Mouse (Mus musculus) megakaryocyte, embryonic 14.5 days (primary cell): ENCODE results near the gene Fn1. TPM values are rescaled to one million over a fixed set of nuclear protein-coding genes. Genes with fewer than 3 reads are reported as not detected.
A peak's percentile ranks its signal among the peaks of the same experiment; 100 is the strongest.

Experiments used
- H3K27me3 ChIP-seq: replicated peaks from 2 replicates; pipeline ENCODE3; 2012; ENCODE audit warnings: inconsistent platforms
- H3K36me3 ChIP-seq: replicated peaks from 2 replicates; pipeline ENCODE3; 2012; ENCODE audit warnings: low read length, inconsistent platforms, mixed read lengths
- H3K4me1 ChIP-seq: 2 replicates; pipeline ENCODE4 v1.6.1; 2012; ENCODE audit warnings: inconsistent platforms
- H3K4me3 ChIP-seq: replicated peaks from 2 replicates; pipeline ENCODE3; 2012; ENCODE audit warnings: moderate library complexity, mild to moderate bottlenecking, inconsistent platforms
- H3K9me3 ChIP-seq: 2 replicates; pipeline ENCODE4 v1.6.1; 2012; ENCODE audit warnings: inconsistent platforms
- FLI1 ChIP-seq: IDR thresholded peaks from 2 replicates; pipeline ENCODE4 v1.6.1; 2012; ENCODE audit warnings: low read length, inconsistent platforms, mixed read lengths
- GATA1 ChIP-seq: IDR thresholded peaks from 3 replicates; pipeline ENCODE4 v1.6.1; 2012; ENCODE audit warnings: mixed read lengths, low read length, inconsistent platforms, borderline replicate concordance
- polyA plus RNA-seq: library from polyadenylated mRNA; stranded (reverse); fragments of >175 nt; gene quantifications from 2 replicates; pipeline ENCODE4 v1.2.3, GENCODE M21; 2012; ENCODE audit warnings: low replicate concordance; ENCODE audit not compliant: insufficient read depth

Fn1 gene
- polyA plus RNA-seq, 1 experiment: 5.3 TPM

DNA sequence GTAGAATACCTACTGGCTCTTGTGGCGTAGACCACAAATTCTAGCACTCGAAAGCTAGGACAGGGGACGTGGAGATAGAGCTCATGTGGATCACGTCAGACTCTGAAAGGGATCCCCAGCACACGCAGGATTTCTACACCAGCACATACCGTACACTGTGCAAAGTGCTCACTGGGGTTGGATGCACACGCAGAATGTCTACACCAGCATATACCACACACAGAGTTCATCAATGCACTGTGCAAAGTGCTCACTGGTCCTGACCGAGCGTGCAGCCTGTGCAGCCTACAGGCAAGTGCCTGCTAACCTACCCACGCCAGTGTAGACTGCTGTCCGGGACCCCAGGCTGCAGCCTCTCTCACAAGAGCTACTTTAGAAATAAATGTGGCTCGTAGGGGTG lies 72.6 kb downstream of the Fn1 start:
- Histone ChIP-seq H3K4me3 (peak overlapping the region; percentile 47), H3K4me1 (peaks cover 11% of the 10 kb centered on the region), H3K9me3 (no peaks in the 10 kb centered on the region), H3K27me3 (no peaks in the 10 kb centered on the region), H3K36me3 (peaks cover 66% of the 10 kb centered on the region)
- TF ChIP-seq FLI1 (no peak), GATA1 (no peak)

DNA sequence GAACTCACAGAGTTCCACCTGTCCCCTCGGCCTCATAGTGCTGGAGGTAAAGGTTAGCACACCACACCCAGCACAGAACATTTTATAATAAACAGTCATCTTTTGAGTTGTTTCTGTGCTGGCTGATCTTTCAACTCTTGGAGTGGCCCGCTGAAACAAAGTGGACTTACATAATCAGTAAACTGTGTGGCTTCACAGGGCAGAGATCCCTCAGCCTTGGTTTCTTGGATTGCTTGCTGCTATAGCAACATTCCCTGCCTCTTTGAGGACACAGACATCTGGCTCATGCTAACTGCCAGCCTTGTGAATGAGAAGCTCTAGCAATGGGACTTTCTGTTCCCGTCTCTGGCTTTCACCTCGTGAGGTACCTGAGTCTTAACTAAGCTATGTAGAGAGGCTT lies 73.5 kb downstream of the Fn1 start:
- peaks cover 11% of the 10 kb centered on the region for H3K4me1 ChIP-seq
- peaks cover 74% of the 10 kb centered on the region for H3K36me3 ChIP-seq
- no peak for TF ChIP-seq GATA1
- no peak for TF ChIP-seq FLI1
- no peaks in the 10 kb centered on the region for H3K27me3 ChIP-seq
- no peaks in the 10 kb centered on the region for H3K9me3 ChIP-seq
- no peak overlapping the region for H3K4me3 ChIP-seq

DNA sequence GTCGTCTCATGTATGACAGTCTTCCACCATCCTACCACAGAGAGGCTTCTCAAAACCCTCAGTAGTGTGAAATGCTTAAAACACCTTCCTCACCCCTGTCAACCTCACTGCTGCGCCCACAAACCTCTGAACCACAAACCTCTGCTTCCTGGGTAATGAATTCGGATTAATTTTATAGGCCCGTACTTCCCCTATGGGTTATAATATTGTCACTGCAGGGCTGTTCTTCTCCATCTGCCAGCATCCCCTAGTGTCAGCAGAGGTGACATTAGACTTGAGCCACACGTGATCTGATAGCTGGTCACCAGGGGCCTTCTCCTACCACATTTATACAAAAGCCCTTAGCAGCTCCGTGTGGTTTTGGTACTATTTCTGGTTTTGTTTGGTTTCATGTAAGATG lies 76.2 kb downstream of the Fn1 start:
- no peaks in the 10 kb centered on the region for H3K9me3 ChIP-seq
- no peak overlapping the region for H3K4me3 ChIP-seq
- TF ChIP-seq FLI1: no peak
- no peak for TF ChIP-seq GATA1
- peaks cover 96% of the 10 kb centered on the region for H3K36me3 ChIP-seq
- no peaks in the 10 kb centered on the region for H3K27me3 ChIP-seq
- H3K4me1 ChIP-seq: peaks cover 11% of the 10 kb centered on the region

DNA sequence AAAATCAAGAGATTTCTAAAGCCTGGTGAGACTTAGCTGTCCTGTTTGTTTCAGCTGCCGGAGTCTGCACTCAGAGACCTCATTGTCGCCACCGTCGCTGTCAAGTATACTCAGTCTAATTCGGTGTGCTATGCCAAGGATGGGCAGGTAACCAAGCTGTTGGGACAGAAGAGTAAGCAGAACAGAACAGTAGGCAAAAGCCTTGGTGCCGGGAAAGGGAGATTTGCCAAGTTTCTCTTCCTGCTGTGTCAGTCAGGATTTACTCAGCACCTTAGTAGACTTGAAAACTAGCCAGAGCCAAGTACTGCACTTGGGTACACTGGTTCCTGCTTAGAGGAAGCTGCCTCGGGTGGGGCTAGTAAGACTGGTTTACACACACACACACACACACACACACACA lies 77.0 kb downstream of the Fn1 start:
- TF ChIP-seq FLI1 (no peak), GATA1 (no peak)
- H3K27me3 ChIP-seq: no peaks in the 10 kb centered on the region
- peaks cover 11% of the 10 kb centered on the region for H3K4me1 ChIP-seq
- H3K4me3 ChIP-seq: no peak overlapping the region
- no peaks in the 10 kb centered on the region for H3K9me3 ChIP-seq
- peaks cover 98% of the 10 kb centered on the region for H3K36me3 ChIP-seq

DNA sequence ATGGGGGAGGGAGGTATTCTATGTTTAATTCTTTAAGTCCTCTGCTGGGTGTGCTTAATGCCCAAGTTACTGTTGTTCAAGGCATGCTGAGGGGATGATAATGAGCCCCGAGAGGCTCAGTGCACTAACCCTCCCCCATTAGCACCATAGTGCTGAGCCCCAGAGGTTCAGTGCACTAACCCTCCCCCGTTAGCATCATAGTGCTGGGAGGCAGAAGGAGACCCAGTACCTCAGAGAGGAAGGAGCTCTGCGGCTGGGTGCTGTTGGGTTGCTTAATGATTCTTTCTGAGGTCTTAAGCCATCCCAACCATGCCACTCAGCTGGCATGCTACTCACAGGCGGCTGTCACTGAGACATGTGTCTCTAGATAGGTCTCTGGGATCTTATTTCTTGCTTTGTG lies 82.9 kb downstream of the Fn1 start:
- Histone ChIP-seq H3K4me1 (peaks cover 32% of the 10 kb centered on the region), H3K27me3 (no peaks in the 10 kb centered on the region), H3K4me3 (no peak overlapping the region), H3K36me3 (peaks cover 97% of the 10 kb centered on the region), H3K9me3 (peaks cover 6% of the 10 kb centered on the region; the same call in 1 of the 2 replicates)
- TF ChIP-seq GATA1 (no peak), FLI1 (no peak)

DNA sequence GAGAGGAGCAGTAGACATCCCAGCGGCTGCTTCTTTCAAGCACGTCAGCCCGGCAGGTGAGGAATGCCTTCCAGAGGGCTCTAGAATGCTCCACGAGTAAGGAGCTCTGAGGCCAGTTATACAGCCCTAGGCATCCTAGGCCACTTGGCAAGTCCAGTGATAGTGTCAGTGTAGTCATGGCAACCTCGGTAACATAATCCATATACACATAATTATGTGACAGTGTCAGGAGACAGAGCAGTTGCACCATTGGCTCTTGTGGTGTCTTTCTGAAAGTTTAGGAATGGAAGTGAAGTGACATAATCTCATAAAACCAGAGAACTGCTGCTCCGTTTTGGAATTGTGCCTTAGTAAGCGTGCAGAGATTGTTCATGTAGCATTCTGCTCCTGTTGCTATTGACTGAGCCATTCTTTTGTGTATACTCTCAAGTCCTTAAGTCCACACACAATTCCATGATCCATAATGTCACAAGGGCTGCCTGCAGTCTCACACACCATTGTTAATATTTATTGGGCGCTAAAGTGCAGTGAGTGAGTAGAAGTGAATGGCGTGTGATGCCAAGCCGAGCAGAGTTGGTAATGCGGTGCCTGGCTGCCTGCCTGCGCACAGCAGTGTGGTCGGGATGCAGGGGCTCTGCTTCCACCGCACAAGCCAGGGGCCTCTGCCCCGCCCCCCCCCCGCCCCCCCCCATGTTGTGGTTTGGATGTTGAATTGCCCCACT lies 85.0 kb downstream of the Fn1 start:
- Histone ChIP-seq H3K4me1 (peaks cover 34% of the 10 kb centered on the region), H3K36me3 (peaks cover 98% of the 10 kb centered on the region), H3K9me3 (peaks cover 11% of the 10 kb centered on the region; the same call in 1 of the 2 replicates), H3K4me3 (no peak overlapping the region), H3K27me3 (no peaks in the 10 kb centered on the region)
- TF ChIP-seq FLI1: no peak
- no peak for TF ChIP-seq GATA1

DNA sequence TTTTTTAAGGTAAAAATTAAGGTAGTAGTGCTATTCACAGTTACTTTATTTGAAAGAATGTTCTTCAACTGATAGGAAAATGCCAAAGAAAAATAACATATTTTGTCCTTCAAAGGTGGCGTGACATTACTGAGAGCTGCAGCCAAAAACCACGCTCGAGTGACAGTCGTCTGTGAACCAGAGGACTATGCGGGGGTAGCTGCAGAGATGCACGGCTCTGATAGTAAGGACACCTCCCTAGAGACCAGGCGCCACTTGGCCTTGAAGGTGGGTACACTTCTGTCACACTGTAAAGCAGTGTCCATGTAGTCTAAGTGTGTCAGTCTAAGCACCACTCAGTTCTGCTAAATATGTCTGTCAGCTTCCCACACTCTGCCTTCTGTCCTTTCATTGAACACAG lies 88.7 kb downstream of the Fn1 start:
- Histone ChIP-seq H3K27me3 (no peaks in the 10 kb centered on the region), H3K9me3 (peaks cover 11% of the 10 kb centered on the region; the same call in 1 of the 2 replicates), H3K4me3 (no peak overlapping the region), H3K36me3 (peaks cover 99% of the 10 kb centered on the region), H3K4me1 (peaks cover 54% of the 10 kb centered on the region)
- TF ChIP-seq FLI1 (no peak), GATA1 (no peak)

DNA sequence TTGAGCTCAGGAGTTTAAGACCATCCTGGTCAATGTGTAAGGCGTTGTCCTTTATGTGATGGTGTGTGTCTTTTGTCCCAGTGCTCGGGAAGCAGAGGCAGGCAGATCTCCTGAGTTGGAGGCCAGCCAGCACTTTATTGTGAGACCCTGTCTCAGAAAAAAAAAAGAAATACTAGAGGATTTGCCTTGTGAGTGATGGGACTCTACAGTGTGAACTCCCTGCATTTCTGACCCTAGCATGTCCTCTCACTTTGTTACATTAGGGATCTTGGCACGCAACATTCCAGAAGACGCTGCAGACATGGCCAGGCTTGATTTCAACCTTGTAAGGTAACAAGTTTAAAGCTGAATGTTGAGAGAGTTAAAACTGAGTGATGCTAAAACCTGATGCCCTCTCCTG lies 92.4 kb downstream of the Fn1 start:
- TF ChIP-seq FLI1: no peak
- no peak for TF ChIP-seq GATA1
- Histone ChIP-seq H3K4me3 (no peak overlapping the region), H3K9me3 (peaks cover 9% of the 10 kb centered on the region; the same call in 1 of the 2 replicates), H3K4me1 (peaks cover 48% of the 10 kb centered on the region), H3K27me3 (no peaks in the 10 kb centered on the region), H3K36me3 (peaks cover 75% of the 10 kb centered on the region)

DNA sequence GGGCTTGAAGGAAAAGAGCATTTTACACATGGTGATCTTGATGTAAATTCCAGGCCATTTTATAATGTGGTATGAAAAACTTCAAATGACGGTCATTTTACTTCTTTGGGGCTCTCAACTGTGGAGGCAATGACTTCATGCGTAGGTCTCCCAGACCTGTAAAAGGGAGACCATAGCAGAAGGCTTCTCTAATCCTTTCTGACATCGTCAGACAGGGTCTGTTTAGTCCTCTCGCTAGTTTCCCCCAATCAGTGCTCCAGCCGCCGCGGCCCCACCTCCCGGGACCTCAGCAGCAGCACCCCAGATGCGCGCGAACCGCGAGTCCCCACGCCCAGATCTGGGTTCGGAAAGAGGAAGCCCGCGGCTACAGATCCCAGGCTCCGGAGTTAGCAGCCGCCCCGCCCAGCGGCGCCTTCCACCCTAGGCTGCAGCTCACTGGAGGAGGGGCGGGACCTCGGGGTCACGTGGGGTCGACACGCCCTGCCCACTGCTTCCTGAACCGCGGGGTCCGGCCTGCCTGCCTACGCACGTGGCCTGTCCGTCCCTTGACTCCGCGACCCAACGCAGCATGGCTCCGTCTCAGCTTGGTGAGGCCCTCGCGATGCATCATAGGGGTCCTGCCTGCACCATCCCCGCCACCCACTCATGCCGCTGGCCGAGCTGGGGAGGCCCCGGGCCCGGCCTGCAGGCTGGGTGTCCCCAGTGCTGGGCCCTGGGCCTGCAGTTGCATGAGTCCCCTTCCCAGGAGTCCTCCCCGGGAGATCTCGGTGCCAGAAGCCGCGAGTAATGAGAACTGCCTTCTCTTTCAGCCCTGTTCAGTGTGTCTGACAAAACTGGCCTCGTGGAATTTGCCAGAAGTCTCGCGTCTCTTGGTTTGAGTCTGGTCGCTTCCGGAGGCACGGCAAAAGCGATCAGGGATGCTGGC lies 96.0 kb downstream of the Fn1 start, which contains the start of gene Atic:
Gene Atic (plus strand): TSS at position 463 of the 925 bp plus-strand sequence.
- Histone ChIP-seq H3K4me3 (peak within 1 kb of the TSS; percentile 98), H3K36me3 (peaks cover 38% of the 10 kb centered on the region), H3K4me1 (peaks cover 75% of the 10 kb centered on the region), H3K27me3 (no peaks in the 10 kb centered on the region), H3K9me3 (no peaks in the 10 kb centered on the region)
- TF ChIP-seq GATA1 (no peak), FLI1 (no peak)

DNA sequence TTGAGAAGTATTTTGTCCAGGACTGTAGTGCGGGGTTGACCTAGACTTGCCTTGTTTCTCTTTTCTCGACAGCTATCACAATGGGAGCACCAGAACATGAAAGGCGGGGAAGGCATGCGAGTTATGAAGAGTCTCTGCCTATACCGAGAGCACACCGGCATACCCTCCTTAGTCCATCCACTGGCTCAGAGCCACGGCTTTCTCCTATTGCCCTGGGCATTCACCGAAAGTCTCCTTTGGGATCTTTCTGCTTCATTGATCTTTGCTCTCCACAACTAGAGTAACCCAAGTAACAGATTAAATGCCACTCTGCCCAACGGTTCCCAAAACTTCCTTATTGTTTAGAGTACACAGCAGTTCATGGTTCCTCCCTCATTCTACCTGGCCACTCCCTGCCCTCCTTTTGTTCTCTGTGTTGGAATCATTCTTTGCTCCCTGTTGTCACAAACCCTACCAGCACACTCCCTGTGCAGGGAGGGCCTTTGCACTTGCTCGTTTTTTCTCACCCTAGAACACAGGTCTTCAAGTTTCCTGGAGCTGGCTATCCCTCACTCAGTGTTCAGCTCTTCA lies 102.3 kb downstream of the Fn1 start:
- no peak overlapping the region for H3K4me3 ChIP-seq
- TF ChIP-seq FLI1: no peak
- no peak for TF ChIP-seq GATA1
- no peaks in the 10 kb centered on the region for H3K9me3 ChIP-seq
- H3K36me3 ChIP-seq: no peaks in the 10 kb centered on the region
- no peaks in the 10 kb centered on the region for H3K27me3 ChIP-seq
- peaks cover 91% of the 10 kb centered on the region for H3K4me1 ChIP-seq
